Comparison of ENCODE assay signal across 10 mouse cellular contexts in the genomic region with DNA sequence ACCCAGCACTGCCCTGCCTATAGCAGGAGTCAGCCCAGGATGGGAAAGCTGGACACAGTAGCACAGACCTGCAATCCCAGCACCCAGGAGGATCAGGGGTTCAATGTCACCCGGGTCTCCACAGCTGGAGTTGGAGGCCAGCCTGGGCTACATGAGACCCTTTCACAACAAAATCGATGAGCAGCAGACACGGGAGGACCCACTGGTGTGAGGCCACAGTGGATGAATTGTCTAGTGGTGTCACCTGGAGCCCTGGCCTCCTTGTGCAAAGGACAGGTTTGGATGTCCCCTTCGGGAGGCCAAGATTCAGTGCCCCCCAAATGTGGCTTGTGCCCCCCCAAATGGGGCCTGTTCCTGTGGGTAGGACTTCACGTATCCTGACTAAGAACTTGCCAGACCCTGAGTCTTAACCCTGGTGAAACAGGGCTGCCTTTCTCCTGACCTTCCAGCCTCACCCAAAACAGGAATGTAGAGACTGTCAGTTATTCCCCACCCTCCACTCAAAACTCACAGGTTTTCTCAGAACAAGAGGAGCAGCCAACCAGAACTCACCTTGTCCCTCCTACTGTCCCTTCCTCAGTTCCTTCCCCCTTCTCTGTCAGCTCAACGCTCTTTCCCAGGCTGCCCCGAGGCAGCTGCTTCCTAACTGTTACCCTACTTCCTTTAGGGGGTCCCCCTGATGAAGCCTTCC. TPM values are rescaled to one million over a fixed set of nuclear protein-coding genes. Genes with fewer than 3 reads are reported as not detected.
A peak's percentile ranks its signal among the peaks of the same experiment; 100 is the strongest.
DNase-seq lines count a peak whose midpoint lies in the region; ATAC-seq and TF ChIP-seq lines count a peak whose summit lies in the region.
"Had no signal": no experiment of that assay in that cellular context is flagged by ENCODE, and none has a peak within 500 bp of the region (broad histone marks: within the 10 kb centered on the region; RNA-seq: fewer than 3 reads in every experiment).

No protein-coding gene starts in this region.

- WGBS in heart, embryonic 13.5 days: 62% methylated on average over 7 of the region's 7 CpGs
- WGBS in heart, embryonic 11.5 days (ENCODE audit: insufficient replicate concordance): 73% methylated on average over 7 of the region's 7 CpGs

- H3K9ac ChIP-seq in heart, embryonic 13.5 days: peak overlapping the region; percentile 19; the same call in 1 of the 2 replicates
- no peak overlapping the region for H3K9ac ChIP-seq in heart, embryonic 11.5 days (ENCODE audit: low read depth, low read length)

- H3K4me3 ChIP-seq in heart, embryonic 13.5 days: no peak overlapping the region
- no peak overlapping the region for H3K4me3 ChIP-seq in heart, embryonic 11.5 days (ENCODE audit: low read depth, low read length)
- peak overlapping the region; percentile 75 for H3K4me3 ChIP-seq in E14TG2a.4 (replicated peaks; ENCODE audit: low read length)

- peak overlapping the region; percentile 32; the same call in 1 of the 2 replicates for H3K27ac ChIP-seq in heart, embryonic 13.5 days (replicated peaks)
- H3K27ac ChIP-seq in heart, embryonic 11.5 days (ENCODE audit: low read depth, low read length): no peak overlapping the region
- H3K27ac ChIP-seq: hindbrain, postnatal 0 days had no signal

- no peak for ATAC-seq in heart, embryonic 13.5 days (ENCODE audit: extremely low read depth, insufficient number of reproducible peaks, low FRiP score, low TSS enrichment)
- ATAC-seq in heart, embryonic 11.5 days (replicated peaks; ENCODE audit: insufficient number of reproducible peaks, low FRiP score, low TSS enrichment): no peak
- peak; percentile 17 to 27; a peak in 1 of 4 replicates for ATAC-seq in hematopoietic stem cell, adult 5-6 weeks (replicated peaks in 1 of 2; ENCODE audit: insufficient read depth in 1 of 2, low FRiP score in 2 of 2, low TSS enrichment in 1 of 2, low read depth in 1 of 2, poor library complexity in 2 of 2, severe bottlenecking in 2 of 2)
- ATAC-seq: hindbrain, postnatal 0 days had no signal

- H3K4me2 ChIP-seq in heart, embryonic 13.5 days: no peak overlapping the region
- H3K4me2 ChIP-seq in heart, embryonic 11.5 days: no peak overlapping the region

- no peaks in the 10 kb centered on the region for H3K9me3 ChIP-seq in heart, embryonic 13.5 days
- no peaks in the 10 kb centered on the region for H3K9me3 ChIP-seq in heart, embryonic 11.5 days (replicated peaks; ENCODE audit: control insufficient read depth, low read length)
- no peaks in the 10 kb centered on the region for H3K9me3 ChIP-seq in E14TG2a.4 (ENCODE audit: low read length)

- peaks cover 18% of the 10 kb centered on the region for H3K36me3 ChIP-seq in heart, embryonic 13.5 days
- H3K36me3 ChIP-seq in heart, embryonic 11.5 days (ENCODE audit: control insufficient read depth, insufficient read depth, low read length): peaks cover 12% of the 10 kb centered on the region
- peaks cover 19% of the 10 kb centered on the region for H3K36me3 ChIP-seq in E14TG2a.4 (ENCODE audit: insufficient read depth, low read length)

- no peak for TF ChIP-seq CTCF in E14TG2a.4 (conservative IDR thresholded peaks at IDR 0.05; ENCODE audit: low read length)

- peaks cover 36% of the 10 kb centered on the region for H3K4me1 ChIP-seq in heart, embryonic 13.5 days
- H3K4me1 ChIP-seq in heart, embryonic 11.5 days (ENCODE audit: control insufficient read depth, insufficient read depth, low read length): peaks cover 8% of the 10 kb centered on the region
- H3K4me1 ChIP-seq in E14TG2a.4 (replicated peaks; ENCODE audit: low read depth, low read length): peaks cover 86% of the 10 kb centered on the region

- DNase-seq in lung, postnatal 36 days: peak; percentile 68
- no peak for DNase-seq in natural killer cell, adult 2 months (ENCODE audit: low spot score in 2 of 2)
- DNase-seq in cerebellum, adult 9-11 months: no peak
- no peak for DNase-seq in T-cell, adult 2 months (ENCODE audit: low spot score)
- DNase-seq: right cerebral cortex, postnatal 4 days had no signal

- H3K27me3 ChIP-seq in heart, embryonic 13.5 days (replicated peaks): no peaks in the 10 kb centered on the region
- no peaks in the 10 kb centered on the region for H3K27me3 ChIP-seq in heart, embryonic 11.5 days (ENCODE audit: control insufficient read depth, insufficient read depth, low read length)
- H3K27me3 ChIP-seq in E14TG2a.4 (ENCODE audit: insufficient read depth, low read length): no peaks in the 10 kb centered on the region

RNA-seq across cellular contexts. Expression of a gene that starts 33.1 kb away (rescaled TPM):
- 55.3 and 55.9 TPM in 2 replicates for polyA plus RNA-seq in heart, embryonic 13.5 days (2015; fragmentation: Nextera tagmentation; extraction: Ambion mirVana)
- polyA plus RNA-seq in heart, embryonic 11.5 days (2014; fragmentation: Nextera tagmentation; extraction: Ambion mirVana): 53.9 and 64.0 TPM in 2 replicates
- 0.13 and 0.35 TPM in 2 replicates for total RNA-seq in hematopoietic stem cell, adult 5-6 weeks (2017)

RNA-seq across cellular contexts. Expression of a gene that starts 34.4 kb away (rescaled TPM):
- polyA plus RNA-seq in heart, embryonic 13.5 days (2015; fragmentation: Nextera tagmentation; extraction: Ambion mirVana): 5.1 and 6.6 TPM in 2 replicates
- polyA plus RNA-seq in heart, embryonic 11.5 days (2014; fragmentation: Nextera tagmentation; extraction: Ambion mirVana): 7.5 TPM in 2 replicates
- 26.7 and 39.0 TPM in 2 replicates for total RNA-seq in hematopoietic stem cell, adult 5-6 weeks (2017)

RNA-seq across cellular contexts. Expression of a gene that starts 45.6 kb away (rescaled TPM):
- polyA plus RNA-seq in heart, embryonic 13.5 days (2015; fragmentation: Nextera tagmentation; extraction: Ambion mirVana): 0.44 and 0.62 TPM in 2 replicates
- polyA plus RNA-seq in heart, embryonic 11.5 days (2014; fragmentation: Nextera tagmentation; extraction: Ambion mirVana): 0.17 and 0.30 TPM in 2 replicates
- 0.60 and 0.63 TPM in 2 replicates for total RNA-seq in hematopoietic stem cell, adult 5-6 weeks (2017)

RNA-seq across cellular contexts. Expression of a gene that starts 50.8 kb away (rescaled TPM):
- 0.37 and 0.49 TPM in 2 replicates for polyA plus RNA-seq in heart, embryonic 13.5 days (2015; fragmentation: Nextera tagmentation; extraction: Ambion mirVana)
- polyA plus RNA-seq in heart, embryonic 11.5 days (2014; fragmentation: Nextera tagmentation; extraction: Ambion mirVana): not detected in 2 replicates
- total RNA-seq in hematopoietic stem cell, adult 5-6 weeks (2017): not detected in 2 replicates

Comparison
In these comparisons a context has a peak if more than half of its experiments do, and no peak if none do; other contexts are left out.
1. ATAC-seq: peak in hematopoietic stem cell, adult 5-6 weeks (2 of 2); none in heart, embryonic 13.5 days (single experiment) and heart, embryonic 11.5 days (single experiment).